Mouse (Mus musculus) liver, adult 10 weeks (tissue): ENCODE data around the gene Dnajc9. TPM values are rescaled to one million over a fixed set of nuclear protein-coding genes. Genes with fewer than 3 reads are reported as not detected.

Experiments used
- polyA plus RNA-seq: library from polyadenylated mRNA; stranded (reverse); fragments of 350-450 nt; fragmentation: Illumina TruSeq; extraction: RNeasy Lipid Tissue Mini Kit (QIAGEN cat#74804); gene quantifications from one replicate; pipeline ENCODE4 v1.2.3, GENCODE M21; 2014; ENCODE audit warnings: low read depth, low replicate concordance

Dnajc9 gene
- 14.9 TPM for polyA plus RNA-seq

DNA sequence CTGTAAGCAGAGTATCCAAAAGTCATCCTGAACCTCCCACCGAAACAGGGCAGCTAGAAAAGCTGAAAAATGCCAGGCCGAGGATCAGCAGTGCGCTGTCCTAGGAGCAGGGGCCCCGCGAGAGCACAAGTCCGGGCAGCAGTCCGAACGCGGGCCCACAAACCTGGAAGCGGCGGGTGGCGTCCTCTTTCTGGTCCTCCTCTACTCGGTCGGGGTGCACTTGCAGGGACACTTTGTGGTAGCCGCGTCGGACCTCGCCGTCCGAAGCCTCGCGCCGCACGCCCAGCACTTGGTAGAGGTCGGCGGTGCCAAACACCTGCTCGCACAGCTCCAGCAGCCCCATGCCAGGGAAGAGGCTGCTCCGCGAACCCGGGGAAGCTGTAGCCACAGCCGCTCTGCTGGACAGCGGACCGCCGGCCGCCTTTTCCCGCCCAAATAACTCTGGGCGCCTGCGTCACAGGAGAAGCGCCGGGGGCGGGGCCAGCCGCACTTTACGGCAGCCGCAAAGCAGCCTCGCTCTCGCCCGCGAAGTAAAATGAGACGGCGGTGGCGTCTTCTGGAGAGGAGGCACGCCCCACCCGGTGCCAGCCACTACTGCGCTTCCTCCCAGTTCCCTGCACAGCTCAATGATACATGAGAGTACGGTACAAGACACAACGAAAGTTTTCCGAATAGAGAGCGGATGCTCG lies at the start of gene Dnajc9:
Dnajc9 (minus strand) TSS at position 470 of the 689 bp plus-strand sequence.

DNA sequence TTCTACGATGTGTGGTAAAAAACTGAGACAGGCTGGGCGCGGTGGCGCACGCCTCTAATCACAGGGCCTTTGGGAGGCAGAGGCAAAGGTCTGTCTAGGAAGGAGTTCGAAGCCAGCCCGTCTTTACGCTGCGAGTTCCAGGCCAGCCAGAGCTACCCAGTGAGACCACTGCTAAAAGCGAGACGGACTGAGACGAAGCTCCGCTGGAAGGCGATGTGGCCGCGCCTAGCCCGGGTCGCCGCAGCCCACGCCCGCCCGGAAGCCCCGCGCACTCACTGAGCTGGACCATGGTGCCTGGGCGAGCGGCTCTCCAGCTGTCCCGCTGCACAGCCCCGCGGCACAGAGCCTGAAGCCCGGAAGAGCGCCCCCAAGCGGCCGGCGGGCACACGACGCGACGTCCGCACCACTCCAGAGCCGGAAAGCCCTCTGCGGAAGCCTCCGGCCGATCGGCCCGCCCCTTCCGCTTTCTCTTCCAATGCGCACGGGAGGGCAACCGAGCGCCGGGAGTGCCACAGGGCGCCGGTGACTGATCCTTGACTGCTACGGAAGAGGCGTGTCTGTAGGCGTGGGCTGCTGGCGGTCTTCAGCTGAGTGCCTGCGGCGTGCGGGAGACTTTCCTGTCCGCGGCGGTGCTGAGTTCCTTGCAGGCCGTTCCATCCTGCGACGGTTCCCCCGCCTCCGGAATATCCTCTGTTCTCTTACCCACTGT lies 4.6 kb upstream of the Dnajc9 start, which contains the start of gene Mrps16:
Mrps16 (minus strand) TSS at position 430 of the 709 bp plus-strand sequence.

DNA sequence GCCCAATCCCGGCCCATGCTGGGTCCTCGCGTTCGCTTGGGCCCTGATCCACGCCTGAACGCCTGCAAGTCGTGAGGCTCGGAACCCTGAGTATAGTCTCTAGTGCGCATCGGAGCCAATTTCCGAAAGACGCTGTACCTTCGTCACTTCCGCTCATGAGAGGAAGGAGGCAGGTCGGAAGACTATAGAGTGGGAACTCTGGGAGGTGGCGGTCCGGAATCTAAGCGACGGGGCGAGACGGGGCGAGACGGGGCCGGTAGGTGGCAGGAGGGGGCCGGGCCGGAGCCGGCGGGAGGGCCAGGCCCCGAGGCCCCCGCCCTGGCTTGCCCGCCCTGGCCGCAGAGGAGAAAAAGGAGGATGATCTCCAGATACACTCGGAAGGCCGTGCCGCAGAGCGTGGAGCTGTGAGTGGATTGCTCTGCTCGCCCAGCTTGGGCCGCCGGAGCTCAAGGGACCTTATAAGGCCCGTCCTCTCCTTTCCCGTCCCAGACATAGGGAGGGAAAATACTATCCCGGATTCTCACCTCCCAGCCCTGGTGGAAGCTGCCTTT lies 40.6 kb downstream of the Dnajc9 start, which contains the start of the genes Ecd and Fam149b:
Ecd (minus strand) TSS at position 131 of the 551 bp plus-strand sequence.
Fam149b (plus strand) TSS at position 172 of the 551 bp plus-strand sequence.

Other genes with a start within 250 kb of the Dnajc9 start
- 4.5 TPM for gene Kcnk5, start 207.1 kb downstream of the Dnajc9 start, polyA plus RNA-seq
- not detected for gene Kcnk16, start 119.7 kb downstream of the Dnajc9 start, polyA plus RNA-seq
- gene Nudt13, start 94.2 kb downstream of the Dnajc9 start, polyA plus RNA-seq = 7.3 TPM
- gene Ecd, start 40.8 kb downstream of the Dnajc9 start, polyA plus RNA-seq = 15.5 TPM
- 18.3 TPM for gene Fam149b, start 40.7 kb downstream of the Dnajc9 start, polyA plus RNA-seq
- 10.7 TPM for gene Mrps16, start 4.7 kb upstream of the Dnajc9 start, polyA plus RNA-seq
- not detected for gene Cfap70, start 63.3 kb upstream of the Dnajc9 start, polyA plus RNA-seq
- gene Anxa7, start 91.2 kb upstream of the Dnajc9 start, polyA plus RNA-seq = 69.3 TPM
- 0.82 TPM for gene Mss51, start 108.0 kb upstream of the Dnajc9 start, polyA plus RNA-seq
- 62.6 TPM for gene Ppp3cb, start 157.7 kb upstream of the Dnajc9 start, polyA plus RNA-seq